Mouse (Mus musculus): Measurements from ENCODE around the gene Sgsm3.

- no peak for TF ChIP-seq MAX (IDR thresholded peaks at IDR 0.05; ENCODE audit: low read depth)
- no peak for TF ChIP-seq POLR2A (IDR thresholded peaks at IDR 0.05; ENCODE audit: insufficient read length, low read depth)
- no peak for TF ChIP-seq POLR2AphosphoS2 (IDR thresholded peaks at IDR 0.05; ENCODE audit: insufficient read length, low read depth)
- TF ChIP-seq E2F4 (IDR thresholded peaks at IDR 0.05; ENCODE audit: insufficient read depth), result no peak
- no peak for TF ChIP-seq MYOD1 (IDR thresholded peaks at IDR 0.05; ENCODE audit: control insufficient read depth in 1 of 3, insufficient read length in 2 of 3, low read depth in 2 of 3)
- TF ChIP-seq TCF12 (IDR thresholded peaks at IDR 0.05; ENCODE audit: insufficient read depth, poor library complexity, severe bottlenecking), result no peak
- no peak for TF ChIP-seq REST (IDR thresholded peaks at IDR 0.05; ENCODE audit: insufficient read depth, insufficient read length)
- TF ChIP-seq MYOG (IDR thresholded peaks at IDR 0.05; ENCODE audit: control insufficient read depth in 1 of 3, insufficient read depth in 1 of 3, insufficient read length in 2 of 3, low read depth in 2 of 3), result no peak
Observed at GRCm38 (mm10) chr15:80936686-80937085, 40.9 kb upstream of the Sgsm3 start.

All from myocyte (in vitro differentiated cells).